Mouse (Mus musculus) CH12.LX (cell line): Measurements from ENCODE around the gene Tspan5. TPM values are rescaled to one million over a fixed set of nuclear protein-coding genes. Genes with fewer than 3 reads are reported as not detected.

Experiments used
- DNase-seq: peaks from one replicate; pipeline ENCODE4 v3.0.0-alpha.2; 2013; ENCODE audit errors: extremely low read depth
- H3K27ac ChIP-seq: 2 replicates; pipeline ENCODE4 v1.5.1; 2012; ENCODE audit warnings: low read depth, mild to moderate bottlenecking, control low read depth, moderate library complexity; ENCODE audit not compliant: insufficient read depth
- H3K27me3 ChIP-seq: replicated peaks from 2 replicates; pipeline ENCODE3; 2012; ENCODE audit warnings: inconsistent platforms
- H3K36me3 ChIP-seq, 2 experiments: replicated peaks in 1 of 2; 2 replicates each; pipeline versions ENCODE3 to v1.6.1; 2012; ENCODE audit warnings: inconsistent platforms in 1 of 2, low read length in 1 of 2, mild to moderate bottlenecking in 1 of 2, mixed read lengths in 1 of 2, moderate library complexity in 1 of 2; ENCODE audit not compliant: control insufficient read depth in 1 of 2, insufficient read depth in 1 of 2
- H3K4me1 ChIP-seq, 2 experiments: 2 replicates each; pipeline ENCODE4 v1.6.1; 2012; ENCODE audit warnings: inconsistent platforms in 1 of 2, moderate library complexity in 1 of 2; ENCODE audit not compliant: insufficient read depth in 2 of 2, control insufficient read depth in 1 of 2
- H3K4me2 ChIP-seq: 2 replicates; pipeline ENCODE4 v1.6.1; 2012; ENCODE audit warnings: low read depth, mild to moderate bottlenecking, control low read depth; ENCODE audit not compliant: poor library complexity, insufficient read depth, severe bottlenecking
- H3K4me3 ChIP-seq, 3 experiments: fragments of 150-350 bp in 1 of 3; sonication (generic) in 1 of 3; replicated peaks in 1 of 3; 2 replicates each; pipeline versions ENCODE3 to v1.5.1; 2011 to 2012; ENCODE audit warnings: low read depth in 2 of 3, low read length in 2 of 3, mild to moderate bottlenecking in 2 of 3, moderate library complexity in 2 of 3, control low read depth in 1 of 3, improper control_type of control experiment in 1 of 3, inconsistent platforms in 1 of 3, mixed read lengths in 1 of 3; ENCODE audit not compliant: poor library complexity in 1 of 3
- H3K79me2 ChIP-seq: replicated peaks from 2 replicates; pipeline ENCODE4 v1.6.1; 2012; ENCODE audit warnings: mild to moderate bottlenecking, moderate library complexity; ENCODE audit not compliant: control insufficient read depth, poor library complexity, insufficient read depth, severe bottlenecking; ENCODE audit errors: extremely low read depth
- H3K9ac ChIP-seq: 2 replicates; pipeline ENCODE4 v1.6.1; 2012; ENCODE audit warnings: low read depth, mild to moderate bottlenecking, control low read depth, moderate library complexity; ENCODE audit not compliant: insufficient read depth
- H3K9me3 ChIP-seq: replicated peaks from 2 replicates; pipeline ENCODE3; 2012; ENCODE audit warnings: low read length, inconsistent platforms, mixed read lengths
- BHLHE40 ChIP-seq: IDR thresholded peaks from 2 replicates; pipeline ENCODE4 v1.6.1; 2011; ENCODE audit warnings: mild to moderate bottlenecking, low read depth, low read length, improper control_type of control experiment
- CHD1 ChIP-seq: IDR thresholded peaks from 2 replicates; pipeline ENCODE4 v1.6.1; 2012; ENCODE audit warnings: low read depth, low read length, improper control_type of control experiment, inconsistent platforms
- CTCF ChIP-seq, 2 experiments: IDR thresholded peaks in 1 of 2; conservative IDR thresholded peaks in 1 of 2; 2 replicates each; pipeline ENCODE4 v1.5.1; 2011 to 2012; ENCODE audit warnings: low read depth in 2 of 2, low read length in 2 of 2, improper control_type of control experiment in 1 of 2, inconsistent platforms in 1 of 2, mild to moderate bottlenecking in 1 of 2, moderate library complexity in 1 of 2
- E2F4 ChIP-seq: IDR thresholded peaks from 2 replicates; pipeline ENCODE4 v1.6.1; 2011; ENCODE audit warnings: low read depth, low read length, improper control_type of control experiment; ENCODE audit not compliant: insufficient replicate concordance
- EP300 ChIP-seq: IDR thresholded peaks from 2 replicates; pipeline ENCODE4 v1.6.1; 2011; ENCODE audit warnings: low read length, improper control_type of control experiment
- GABPA ChIP-seq: IDR thresholded peaks from 2 replicates; pipeline ENCODE4 v1.6.1; 2012; ENCODE audit warnings: low read depth, low read length, improper control_type of control experiment, inconsistent platforms; ENCODE audit not compliant: insufficient replicate concordance
- HCFC1 ChIP-seq: IDR thresholded peaks from 2 replicates; pipeline ENCODE4 v1.6.1; 2012; ENCODE audit warnings: low read depth, mild to moderate bottlenecking, inconsistent platforms, low read length, improper control_type of control experiment
- IRF4 ChIP-seq: IDR thresholded peaks from 2 replicates; pipeline ENCODE4 v1.6.1; 2014; ENCODE audit warnings: low read depth, mild to moderate bottlenecking, inconsistent platforms, low read length, improper control_type of control experiment
- JUND ChIP-seq: conservative IDR thresholded peaks from 2 replicates; pipeline ENCODE4 v1.6.1; 2011; ENCODE audit warnings: low read depth, low read length, improper control_type of control experiment
- MAX ChIP-seq: IDR thresholded peaks from 2 replicates; pipeline ENCODE4 v1.6.1; 2011; ENCODE audit warnings: low read length, improper control_type of control experiment
- MXI1 ChIP-seq: IDR thresholded peaks from 2 replicates; pipeline ENCODE4 v1.6.1; 2011; ENCODE audit warnings: mild to moderate bottlenecking, low read depth, low read length, improper control_type of control experiment
- MYC ChIP-seq: IDR thresholded peaks from 2 replicates; pipeline ENCODE4 v1.6.1; 2011; ENCODE audit warnings: low read depth, mild to moderate bottlenecking, improper control_type of control experiment, low read length
- NELFE ChIP-seq: IDR thresholded peaks from 2 replicates; pipeline ENCODE4 v1.6.1; 2011; ENCODE audit warnings: low read depth, low read length, improper control_type of control experiment
- NRF1 ChIP-seq: IDR thresholded peaks from 2 replicates; pipeline ENCODE4 v1.6.1; 2014; ENCODE audit warnings: low read depth, mild to moderate bottlenecking, inconsistent platforms, low read length, improper control_type of control experiment, moderate library complexity
- POLR2A ChIP-seq: IDR thresholded peaks from 2 replicates; pipeline ENCODE4 v1.6.1; 2011; ENCODE audit warnings: low read depth, mild to moderate bottlenecking, improper control_type of control experiment, low read length
- RCOR1 ChIP-seq: conservative IDR thresholded peaks from 2 replicates; pipeline ENCODE4 v1.6.1; 2012; ENCODE audit warnings: low read depth, mild to moderate bottlenecking, inconsistent platforms, low read length, improper control_type of control experiment
- SIN3A ChIP-seq: IDR thresholded peaks from 2 replicates; pipeline ENCODE4 v1.6.1; 2012; ENCODE audit warnings: low read length, improper control_type of control experiment, inconsistent platforms
- SMC3 ChIP-seq: IDR thresholded peaks from 2 replicates; pipeline ENCODE4 v1.6.1; 2011; ENCODE audit warnings: low read depth, low read length, improper control_type of control experiment
- TBP ChIP-seq: conservative IDR thresholded peaks from 2 replicates; pipeline ENCODE4 v1.6.1; 2011; ENCODE audit warnings: low read depth, low read length, improper control_type of control experiment
- UBTF ChIP-seq: IDR thresholded peaks from 2 replicates; pipeline ENCODE4 v1.6.1; 2012; ENCODE audit warnings: low read depth, mild to moderate bottlenecking, inconsistent platforms, low read length, improper control_type of control experiment, moderate library complexity
- ZKSCAN1 ChIP-seq: IDR thresholded peaks from 2 replicates; pipeline ENCODE4 v1.6.1; 2012; ENCODE audit warnings: low read depth, inconsistent platforms, low read length, improper control_type of control experiment, borderline replicate concordance
- ZNF384 ChIP-seq: IDR thresholded peaks from 2 replicates; pipeline ENCODE4 v1.6.1; 2012; ENCODE audit warnings: low read depth, low read length, improper control_type of control experiment, inconsistent platforms
- dilution Hi-C: fragments of 300-500 bp; cut with MboI; formaldehyde crosslinking; loops from 2 replicates; pipeline ENCODE4 v1.14.3; 2020; ENCODE audit warnings: low sequenced_read_pairs; ENCODE audit not compliant: extremely low pct_unique_long_range_greater_than_20kb, extremely low pct_ligation_motif_present
- in situ Hi-C: fragments of 300-500 bp; cut with MboI; formaldehyde crosslinking; loops from 3 replicates; pipeline ENCODE4 v1.14.3; 2019; ENCODE audit warnings: low sequenced_read_pairs, low pct_ligation_motif_present, low pct_unique_long_range_greater_than_20kb, mixed read lengths
- polyA plus RNA-seq: library from polyadenylated mRNA; unstranded; fragments of >175 nt; gene quantifications from 2 replicates; pipeline ENCODE4 v1.2.1, GENCODE M21; 2012; ENCODE audit warnings: low read depth; ENCODE audit not compliant: insufficient read length
- total RNA-seq, 2 experiments: library from RNA; depleted of rRNA; stranded (reverse); fragments of 300-350 nt in 1 of 2; fragments of >200 nt in 1 of 2; gene quantifications; 2 replicates each; pipeline ENCODE4 v1.2.3; 2012 to 2014

Gene Tspan5
- total and polyA plus RNA-seq, 3 experiments = 17.2 to 43.1 (median 25.9) TPM

GRCm38 (mm10) chr3:138743061-138743671 lies 1.2 kb downstream of the Tspan5 start:
- H3K27ac ChIP-seq = no peak overlapping the region
- peak overlapping the region; percentile 55; the same call in 1 of the 2 replicates for H3K9ac ChIP-seq
- H3K27me3 ChIP-seq = no peaks in the 10 kb centered on the region
- H3K4me1 ChIP-seq = peaks cover 8 to 43% of the 10 kb centered on the region in 2 experiments
- H3K9me3 ChIP-seq = no peaks in the 10 kb centered on the region
- H3K36me3 ChIP-seq = no peaks in the 10 kb centered on the region
- H3K4me2 ChIP-seq = peak overlapping the region; percentile 75
- dilution Hi-C loops (no loop called here), in situ Hi-C loops (no loop called here)
- DNase-seq = peak; percentile 88
- no peaks in the 10 kb centered on the region for H3K79me2 ChIP-seq
- H3K4me3 ChIP-seq = peak overlapping the region; percentile 69 to 79 (median 69)
- TF ChIP-seq POLR2A = 0 out of 2 replicates have a peak, but pooled peaks have one; percentile 33
- TF ChIP-seq EP300 = peak; percentile 31; the same call in 1 of the 2 replicates
- TF ChIP-seq IRF4 = no peak; the same call in 1 of the 2 replicates
- TF ChIP-seq MXI1 = peak; percentile 37; the same call in 1 of the 2 replicates
- TF ChIP-seq MAX = 0 out of 2 replicates have a peak, but pooled peaks have one; percentile 49
- TF ChIP-seq E2F4 = no peak
- peak; percentile 47; the same call in 1 of the 2 replicates for TF ChIP-seq MYC
- TF ChIP-seq BHLHE40 = peak; percentile 63
- no peak for TF ChIP-seq ZNF384
- TF ChIP-seq SIN3A = peak; percentile 38
- TF ChIP-seq TBP = 0 out of 2 replicates have a peak, but pooled peaks have one; percentile 24
- TF ChIP-seq UBTF = peak; percentile 3
- peak; percentile 43; the same call in 1 of the 2 replicates for TF ChIP-seq CHD1
- no peak for TF ChIP-seq JUND
- TF ChIP-seq, all 38 proteins: peak for 10

DNA sequence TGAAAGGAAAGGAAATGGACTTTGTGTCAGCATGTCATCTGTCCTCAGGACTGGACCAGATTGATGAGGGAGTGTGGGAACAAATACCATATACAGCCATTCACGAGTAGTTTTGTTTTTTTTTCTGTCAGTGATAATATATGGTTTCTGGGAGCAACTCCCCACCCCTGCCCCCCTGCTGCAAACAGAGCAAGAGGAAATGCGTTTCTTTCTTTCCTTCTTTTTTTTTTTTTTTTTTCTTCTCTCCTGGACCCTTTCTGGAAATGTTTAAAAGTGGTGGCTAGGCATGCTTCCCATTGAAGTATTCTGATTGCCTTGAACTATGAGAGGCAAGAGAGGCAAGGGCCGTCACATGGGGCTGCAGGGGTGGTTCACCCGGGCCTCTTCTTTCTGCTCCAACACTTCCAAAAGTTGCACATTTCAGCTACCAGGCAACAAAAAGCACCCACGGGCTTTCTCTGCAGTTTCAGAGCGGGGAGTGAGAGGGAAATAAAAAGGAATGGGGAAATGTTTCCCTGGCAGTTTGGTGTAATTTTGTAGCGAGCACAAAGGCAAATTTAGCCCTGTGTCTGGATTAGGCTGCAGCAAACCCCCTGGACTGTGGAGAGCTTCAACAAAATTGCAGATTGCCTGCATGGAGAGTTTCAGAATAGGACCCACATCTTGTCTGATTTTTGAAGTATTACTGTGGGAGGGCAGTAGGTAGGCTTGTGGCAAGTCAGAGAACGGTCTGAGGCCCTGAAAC lies 2.2 kb downstream of the Tspan5 start:
- H3K4me3 ChIP-seq = no peak overlapping the region
- in situ Hi-C loops = no loop called here
- H3K9me3 ChIP-seq = no peaks in the 10 kb centered on the region
- no peaks in the 10 kb centered on the region for H3K36me3 ChIP-seq
- no peak overlapping the region for H3K9ac ChIP-seq
- H3K27ac ChIP-seq = no peak overlapping the region
- dilution Hi-C loops = no loop called here
- H3K27me3 ChIP-seq = no peaks in the 10 kb centered on the region
- no peak for TF ChIP-seq ZKSCAN1
- no peak for TF ChIP-seq IRF4
- TF ChIP-seq UBTF = no peak
- no peak for TF ChIP-seq HCFC1
- TF ChIP-seq CTCF (conservative IDR thresholded peaks at IDR 0.05 in 1 of 2, IDR thresholded peaks at IDR 0.05 in 1 of 2; ENCODE audit: low read depth in 2 of 2, low read length in 2 of 2) = no peak
- no peak for TF ChIP-seq NELFE
- no peak for TF ChIP-seq RCOR1
- no peak for TF ChIP-seq SMC3
- TF ChIP-seq GABPA = no peak
- no peak for TF ChIP-seq NRF1
- no peak for TF ChIP-seq MAX
- TF ChIP-seq E2F4 = no peak
- H3K79me2 ChIP-seq = no peaks in the 10 kb centered on the region
- H3K4me2 ChIP-seq = no peak overlapping the region; the same call in 1 of the 2 replicates
- peaks cover 8 to 43% of the 10 kb centered on the region in 2 experiments for H3K4me1 ChIP-seq
- no peak for DNase-seq
